Mouse (Mus musculus) myocyte (in vitro differentiated cells): ENCODE results near the gene Fmo5. TPM values are rescaled to one million over a fixed set of nuclear protein-coding genes. Genes with fewer than 3 reads are reported as not detected.

Experiments
- H3K27me3 ChIP-seq: one replicate; pipeline ENCODE4 v1.6.1; 2011; ENCODE audit not compliant: control insufficient read depth, insufficient read depth, insufficient read length
- H3K36me3 ChIP-seq: one replicate; pipeline ENCODE4 v1.6.1; 2011; ENCODE audit not compliant: control insufficient read depth, insufficient read depth
- H3K4me2 ChIP-seq: one replicate; pipeline ENCODE4 v1.6.1; 2011; ENCODE audit warnings: low read depth, control low read depth
- H3K4me3 ChIP-seq: one replicate; pipeline ENCODE4 v1.5.1; 2011; ENCODE audit warnings: mild to moderate bottlenecking, control low read depth, moderate library complexity
- H3K79me2 ChIP-seq: one replicate; pipeline ENCODE4 v1.6.1; 2011; ENCODE audit not compliant: control insufficient read depth, insufficient read depth
- H3ac ChIP-seq: one replicate; pipeline ENCODE4 v1.6.1; 2011; ENCODE audit not compliant: control insufficient read depth, insufficient read length
- CEBPB ChIP-seq: IDR thresholded peaks from 2 replicates; pipeline ENCODE4 v1.6.1; 2011; ENCODE audit warnings: mild to moderate bottlenecking, moderate library complexity; ENCODE audit not compliant: poor library complexity, insufficient read depth, severe bottlenecking
- E2F4 ChIP-seq: IDR thresholded peaks from one replicate; pipeline ENCODE4 v1.6.1; 2011; ENCODE audit warnings: mild to moderate bottlenecking, control low read depth, moderate library complexity; ENCODE audit not compliant: insufficient read depth
- MAX ChIP-seq: IDR thresholded peaks from one replicate; pipeline ENCODE4 v1.6.1; 2011; ENCODE audit warnings: low read depth, mild to moderate bottlenecking, control low read depth
- MYOD1 ChIP-seq, 3 experiments: IDR thresholded peaks; one replicate each; pipeline ENCODE4 v1.6.1; 2011; ENCODE audit warnings: control low read depth in 2 of 3, low read depth in 2 of 3, mild to moderate bottlenecking in 2 of 3, moderate library complexity in 1 of 3; ENCODE audit not compliant: insufficient read length in 2 of 3, control insufficient read depth in 1 of 3
- MYOG ChIP-seq, 3 experiments: IDR thresholded peaks; one replicate each; pipeline ENCODE4 v1.6.1; 2011; ENCODE audit warnings: control low read depth in 2 of 3, low read depth in 2 of 3, mild to moderate bottlenecking in 2 of 3; ENCODE audit not compliant: insufficient read length in 2 of 3, control insufficient read depth in 1 of 3, insufficient read depth in 1 of 3
- POLR2A ChIP-seq: IDR thresholded peaks from one replicate; pipeline ENCODE4 v1.6.1; 2011; ENCODE audit warnings: low read depth, mild to moderate bottlenecking, control low read depth, moderate library complexity; ENCODE audit not compliant: insufficient read length
- POLR2AphosphoS2 ChIP-seq: IDR thresholded peaks from one replicate; pipeline ENCODE4 v1.6.1; 2011; ENCODE audit warnings: low read depth, control low read depth; ENCODE audit not compliant: insufficient read length
- REST ChIP-seq: IDR thresholded peaks from one replicate; pipeline ENCODE4 v1.6.1; 2011; ENCODE audit warnings: mild to moderate bottlenecking, control low read depth, moderate library complexity; ENCODE audit not compliant: insufficient read depth, insufficient read length
- SRF ChIP-seq: IDR thresholded peaks from one replicate; pipeline ENCODE4 v1.6.1; 2011; ENCODE audit warnings: low read depth; ENCODE audit not compliant: control insufficient read depth, insufficient read length
- TCF12 ChIP-seq: IDR thresholded peaks from one replicate; pipeline ENCODE4 v1.6.1; 2011; ENCODE audit warnings: mild to moderate bottlenecking, control low read depth; ENCODE audit not compliant: poor library complexity, insufficient read depth, severe bottlenecking
- TCF3 ChIP-seq: IDR thresholded peaks from one replicate; pipeline ENCODE4 v1.6.1; 2011; ENCODE audit warnings: low read depth, control low read depth; ENCODE audit not compliant: insufficient read length
- USF1 ChIP-seq: IDR thresholded peaks from one replicate; pipeline ENCODE4 v1.6.1; 2011; ENCODE audit warnings: low read depth, mild to moderate bottlenecking, control low read depth, moderate library complexity
- polyA plus RNA-seq: library from polyadenylated mRNA; unstranded; fragments of >200 nt; fragmentation: generic; extraction: Trizol; gene quantifications from one replicate; pipeline ENCODE4 v1.2.1, GENCODE M21; 2012; ENCODE audit warnings: missing spikeins

Gene Fmo5
- polyA plus RNA-seq, 1 experiment, result 0.17 TPM

- Histone ChIP-seq H3K4me3 (no peak overlapping the region), H3K27me3 (no peaks in the 10 kb centered on the region), H3K79me2 (no peaks in the 10 kb centered on the region), H3ac (no peak overlapping the region), H3K36me3 (no peaks in the 10 kb centered on the region), H3K4me2 (no peak overlapping the region)
- TF ChIP-seq POLR2A (no peak), SRF (no peak), MYOD1 (IDR thresholded peaks at IDR 0.05; ENCODE audit: control insufficient read depth in 1 of 3, insufficient read length in 2 of 3, low read depth in 2 of 3) (no peak)
Observed at GRCm38 (mm10) chr3:97682576-97682975, 54.0 kb downstream of the Fmo5 start.

GRCm38 (mm10) chr3:97683560-97684195 is 55.1 kb downstream of the Fmo5 start:
- H3K4me3 ChIP-seq, result no peak overlapping the region
- no peaks in the 10 kb centered on the region for H3K27me3 ChIP-seq
- no peaks in the 10 kb centered on the region for H3K36me3 ChIP-seq
- TF ChIP-seq MYOG (IDR thresholded peaks at IDR 0.05; ENCODE audit: control insufficient read depth in 1 of 3, insufficient read depth in 1 of 3, insufficient read length in 2 of 3, low read depth in 2 of 3) (no peak), SRF (no peak), POLR2A (no peak), CEBPB (no peak), MAX (no peak), E2F4 (no peak), REST (no peak), POLR2AphosphoS2 (no peak), TCF3 (no peak), USF1 (no peak), MYOD1 (IDR thresholded peaks at IDR 0.05; ENCODE audit: control insufficient read depth in 1 of 3, insufficient read length in 2 of 3, low read depth in 2 of 3) (no peak), TCF12 (no peak)
- H3K79me2 ChIP-seq, result no peaks in the 10 kb centered on the region
- H3ac ChIP-seq, result no peak overlapping the region
- H3K4me2 ChIP-seq, result no peak overlapping the region

GRCm38 (mm10) chr3:97686372-97687117 is 57.9 kb downstream of the Fmo5 start:
- Histone ChIP-seq H3ac (no peak overlapping the region), H3K4me3 (no peak overlapping the region), H3K27me3 (no peaks in the 10 kb centered on the region), H3K36me3 (peaks cover 3% of the 10 kb centered on the region), H3K4me2 (no peak overlapping the region), H3K79me2 (no peaks in the 10 kb centered on the region)
- no peak for TF ChIP-seq POLR2A
- TF ChIP-seq TCF12, result no peak
- TF ChIP-seq CEBPB, result no peak
- TF ChIP-seq MAX, result no peak
- TF ChIP-seq SRF, result no peak
- TF ChIP-seq MYOD1 (IDR thresholded peaks at IDR 0.05; ENCODE audit: control insufficient read depth in 1 of 3, insufficient read length in 2 of 3, low read depth in 2 of 3), result peak; percentile 38 to 81 (median 78)
- peak; percentile 3 to 78 (median 55) for TF ChIP-seq MYOG (IDR thresholded peaks at IDR 0.05; ENCODE audit: control insufficient read depth in 1 of 3, insufficient read depth in 1 of 3, insufficient read length in 2 of 3, low read depth in 2 of 3)
- no peak for TF ChIP-seq E2F4
- TF ChIP-seq REST, result no peak
- no peak for TF ChIP-seq USF1
- TF ChIP-seq TCF3, result no peak
- peak; percentile 45 for TF ChIP-seq POLR2AphosphoS2

GRCm38 (mm10) chr3:97689289-97689688 is 60.7 kb downstream of the Fmo5 start:
- Histone ChIP-seq H3K4me3 (no peak overlapping the region), H3K27me3 (no peaks in the 10 kb centered on the region), H3K36me3 (peaks cover 9% of the 10 kb centered on the region), H3K79me2 (no peaks in the 10 kb centered on the region), H3ac (no peak overlapping the region), H3K4me2 (no peak overlapping the region)
- TF ChIP-seq REST (no peak), MYOG (IDR thresholded peaks at IDR 0.05; ENCODE audit: control insufficient read depth in 1 of 3, insufficient read depth in 1 of 3, insufficient read length in 2 of 3, low read depth in 2 of 3) (no peak), POLR2AphosphoS2 (no peak), MAX (no peak), E2F4 (no peak)

- no peaks in the 10 kb centered on the region for H3K27me3 ChIP-seq
- H3K4me3 ChIP-seq, result no peak overlapping the region
- no peaks in the 10 kb centered on the region for H3K79me2 ChIP-seq
- H3K36me3 ChIP-seq, result peaks cover 15% of the 10 kb centered on the region
- no peak overlapping the region for H3ac ChIP-seq
- TF ChIP-seq SRF, result no peak
- TF ChIP-seq MAX, result no peak
- TF ChIP-seq POLR2AphosphoS2, result no peak
- TF ChIP-seq E2F4, result no peak
- no peak for TF ChIP-seq POLR2A
- no peak for TF ChIP-seq MYOD1 (IDR thresholded peaks at IDR 0.05; ENCODE audit: control insufficient read depth in 1 of 3, insufficient read length in 2 of 3, low read depth in 2 of 3)
- no peak for TF ChIP-seq REST
- no peak for TF ChIP-seq TCF12
- TF ChIP-seq TCF3, result no peak
- TF ChIP-seq MYOG (IDR thresholded peaks at IDR 0.05; ENCODE audit: control insufficient read depth in 1 of 3, insufficient read depth in 1 of 3, insufficient read length in 2 of 3, low read depth in 2 of 3), result no peak
- TF ChIP-seq USF1, result no peak
- TF ChIP-seq CEBPB, result no peak
- H3K4me2 ChIP-seq, result no peak overlapping the region
Observed at GRCm38 (mm10) chr3:97690590-97690989, 62.0 kb downstream of the Fmo5 start.
